Mouse (Mus musculus) heart, embryonic 16.5 days (tissue): ENCODE measurements at regions not wholly inside any gene's neighbourhood (a gene's known extent, or its start where the extent isn't known, plus 50 kb on each side); places are given as distances from the start of the nearest gene placed in this dataset.

Experiments
- ATAC-seq: fragments of 200-750 bp; cut with Nextera tagmentation; replicated peaks from 2 replicates; pipeline ENCODE4 v1.8.0; 2017; ENCODE audit warnings: moderate number of reproducible peaks; ENCODE audit not compliant: insufficient read depth, low FRiP score; ENCODE audit errors: extremely low read depth
- H3K27ac ChIP-seq: fragments of 300-500 bp; sonication (generic); 2 replicates; pipeline ENCODE4 v1.5.1; 2014; ENCODE audit warnings: mild to moderate bottlenecking, low read length, control low read depth, moderate library complexity
- H3K27me3 ChIP-seq: fragments of 300-500 bp; sonication (generic); 2 replicates; pipeline ENCODE4 v1.6.1; 2014; ENCODE audit warnings: low read length, mixed read lengths; ENCODE audit not compliant: control insufficient read depth, insufficient read depth
- H3K36me3 ChIP-seq: fragments of 300-500 bp; sonication (generic); 2 replicates; pipeline ENCODE4 v1.6.1; 2014; ENCODE audit not compliant: control insufficient read depth, insufficient read depth
- H3K4me1 ChIP-seq: fragments of 300-500 bp; sonication (generic); 2 replicates; pipeline ENCODE4 v1.6.1; 2014; ENCODE audit warnings: low read length, mixed read lengths; ENCODE audit not compliant: control insufficient read depth, insufficient read depth
- H3K4me2 ChIP-seq: fragments of 300-500 bp; sonication (generic); 2 replicates; pipeline ENCODE4 v1.6.1; 2014; ENCODE audit warnings: low read depth, mild to moderate bottlenecking, control low read depth, low read length
- H3K4me3 ChIP-seq: fragments of 300-500 bp; sonication (generic); 2 replicates; pipeline ENCODE4 v1.5.1; 2014; ENCODE audit warnings: mild to moderate bottlenecking, control low read depth, low read length
- H3K9ac ChIP-seq: fragments of 300-500 bp; sonication (generic); 2 replicates; pipeline ENCODE4 v1.6.1; 2014; ENCODE audit warnings: low read length, control low read depth
- H3K9me3 ChIP-seq: fragments of 300-500 bp; sonication (generic); replicated peaks from 2 replicates; pipeline ENCODE4 v1.6.1; 2016; ENCODE audit warnings: low read length; ENCODE audit not compliant: control insufficient read depth
- WGBS: fragments of 180-500 bp; shearing (Covaris S2); extraction: QIAGEN DNeasy Blood & Tissue Kit; methylation state at CpG from one replicate; pipeline ENCODE4 v1.1.7; 2014; 5-methylcytosine and 5-hydroxymethylcytosine counted together

DNA sequence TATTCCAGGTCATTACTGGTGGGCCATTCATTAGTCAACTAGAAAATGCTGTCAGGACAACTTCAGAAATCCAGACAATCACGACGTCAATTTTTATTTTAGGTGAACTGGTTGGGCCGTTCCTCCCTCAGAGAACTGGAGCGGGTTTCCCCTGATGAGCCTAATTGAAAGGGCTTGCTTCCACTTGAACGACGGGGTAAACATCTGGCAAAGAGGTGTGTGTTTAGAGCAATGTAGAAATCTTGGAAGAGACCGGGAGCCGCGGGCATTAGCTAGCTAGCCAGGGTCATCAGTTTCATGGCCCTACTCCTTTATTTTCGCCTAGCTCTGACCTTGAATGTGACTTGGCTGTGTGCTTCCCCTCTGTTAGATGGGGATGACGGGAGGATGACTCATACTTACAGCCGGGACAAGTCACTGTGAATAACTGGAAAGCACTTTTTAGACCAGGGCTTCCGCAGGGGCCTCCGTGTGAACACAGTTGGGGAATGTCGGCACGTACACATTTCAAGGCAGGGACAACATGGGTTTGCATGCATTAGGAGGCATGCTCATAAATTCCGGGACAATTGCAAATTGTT lies 92.6 kb upstream of the Nrbf2 start:
- no peak overlapping the region for H3K4me3 ChIP-seq
- 46% methylated on average over 17 of the region's 17 CpGs for WGBS
- H3K4me2 ChIP-seq = peak overlapping the region; percentile 33; the same call in 1 of the 2 replicates
- no peak overlapping the region for H3K9ac ChIP-seq
- no peaks in the 10 kb centered on the region for H3K36me3 ChIP-seq
- no peaks in the 10 kb centered on the region for H3K27me3 ChIP-seq
- peak overlapping the region; percentile 36; the same call in 1 of the 2 replicates for H3K27ac ChIP-seq
- peak; percentile 65; the same call in 1 of the 2 replicates for ATAC-seq
- H3K9me3 ChIP-seq = no peaks in the 10 kb centered on the region
- peaks cover 6% of the 10 kb centered on the region; the same call in 1 of the 2 replicates for H3K4me1 ChIP-seq

DNA sequence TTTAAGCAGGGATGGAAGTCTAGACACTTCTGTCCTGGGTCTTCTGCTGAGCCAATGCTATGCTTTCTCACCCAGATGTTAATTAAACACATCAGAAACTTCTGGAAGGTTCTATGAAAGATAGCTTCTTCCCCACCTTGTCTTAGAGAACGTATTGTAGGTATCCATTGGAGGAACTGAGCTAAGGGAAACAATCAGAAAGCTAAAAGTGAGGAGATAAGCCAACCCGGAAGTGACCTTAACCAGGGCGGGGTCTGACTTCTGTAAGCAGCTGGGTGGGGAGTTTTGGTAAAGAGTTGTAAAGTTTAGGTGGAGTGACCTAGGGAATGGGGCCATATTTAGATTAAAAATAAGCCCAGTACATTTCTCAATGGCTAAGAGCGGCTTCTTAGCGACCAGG lies 95.1 kb upstream of the Nrbf2 start:
- WGBS = 75% methylated on average over 5 of the region's 5 CpGs

DNA sequence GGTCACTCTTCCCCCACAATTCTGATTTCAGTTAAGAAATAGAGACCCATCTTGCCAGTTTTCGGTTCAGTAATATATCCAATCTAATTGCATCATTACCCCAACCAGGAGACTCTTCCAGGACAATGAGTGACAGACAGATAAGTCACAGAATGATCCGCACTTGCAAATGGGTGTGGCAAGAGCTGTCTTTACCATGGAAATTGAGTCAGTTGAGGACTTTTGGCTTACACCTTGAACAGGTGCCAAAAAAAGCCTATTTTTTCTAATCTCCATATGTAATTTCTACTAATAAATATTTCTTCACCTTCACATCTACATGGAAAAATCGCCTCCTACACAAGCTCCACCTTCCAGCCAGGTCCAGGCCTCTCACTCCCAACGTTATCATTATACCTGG lies 98.2 kb upstream of the Nrbf2 start:
- Histone ChIP-seq H3K27ac (no peak overlapping the region), H3K4me1 (no peaks in the 10 kb centered on the region), H3K27me3 (no peaks in the 10 kb centered on the region), H3K9ac (no peak overlapping the region), H3K9me3 (no peaks in the 10 kb centered on the region), H3K4me2 (no peak overlapping the region), H3K36me3 (no peaks in the 10 kb centered on the region), H3K4me3 (no peak overlapping the region)
- no peak for ATAC-seq
- WGBS = 77% methylated on average over 4 of the region's 4 CpGs

More for the DNA sequence above, 95.1 kb upstream of the Nrbf2 start:
- no peak for ATAC-seq
- Histone ChIP-seq H3K4me1 (peaks cover 6% of the 10 kb centered on the region; the same call in 1 of the 2 replicates), H3K9me3 (no peaks in the 10 kb centered on the region), H3K36me3 (no peaks in the 10 kb centered on the region), H3K27me3 (no peaks in the 10 kb centered on the region), H3K4me3 (no peak overlapping the region), H3K9ac (no peak overlapping the region), H3K27ac (no peak overlapping the region), H3K4me2 (no peak overlapping the region)

DNA sequence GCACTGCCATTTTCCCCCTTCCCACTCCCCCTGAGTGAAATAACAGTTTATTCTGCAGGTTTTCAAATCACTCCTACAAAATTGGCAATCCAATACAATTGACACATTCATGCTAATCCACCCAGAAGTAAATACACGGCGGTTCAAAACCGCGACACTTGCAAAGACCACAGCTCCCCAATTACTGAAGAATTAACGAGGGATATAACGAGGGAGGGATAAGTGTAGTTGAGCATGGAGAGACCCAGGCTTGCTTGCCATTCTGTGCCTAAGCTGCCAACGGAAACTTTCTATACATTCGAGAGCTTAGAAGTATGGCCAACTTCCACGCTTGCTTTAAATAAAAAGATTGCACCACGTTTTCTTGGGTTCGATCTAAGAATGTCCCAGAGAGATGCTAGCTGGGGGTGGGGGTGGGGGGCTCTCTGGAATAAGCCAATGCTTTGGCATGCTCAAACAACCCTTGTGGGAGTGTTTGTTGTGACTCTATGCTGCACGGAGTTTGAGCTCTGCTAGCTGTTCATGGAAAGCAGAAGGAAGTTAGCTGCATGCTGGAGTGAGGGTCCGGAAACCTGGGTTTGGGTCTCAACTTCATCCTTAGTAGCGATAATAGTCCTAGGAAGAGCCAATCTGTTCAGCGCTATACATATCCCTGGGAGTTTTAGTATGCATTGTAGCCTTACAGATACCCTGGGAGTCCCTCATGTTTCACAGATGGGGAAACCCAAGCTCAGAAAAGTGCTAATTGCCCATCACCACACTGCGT lies 98.9 kb upstream of the Nrbf2 start:
- no peak overlapping the region for H3K9ac ChIP-seq
- no peak for ATAC-seq
- H3K27me3 ChIP-seq = no peaks in the 10 kb centered on the region
- H3K27ac ChIP-seq = no peak overlapping the region
- 84% methylated on average over 16 of the region's 16 CpGs for WGBS
- H3K36me3 ChIP-seq = no peaks in the 10 kb centered on the region
- H3K4me1 ChIP-seq = no peaks in the 10 kb centered on the region
- no peaks in the 10 kb centered on the region for H3K9me3 ChIP-seq
- H3K4me3 ChIP-seq = no peak overlapping the region
- H3K4me2 ChIP-seq = no peak overlapping the region

DNA sequence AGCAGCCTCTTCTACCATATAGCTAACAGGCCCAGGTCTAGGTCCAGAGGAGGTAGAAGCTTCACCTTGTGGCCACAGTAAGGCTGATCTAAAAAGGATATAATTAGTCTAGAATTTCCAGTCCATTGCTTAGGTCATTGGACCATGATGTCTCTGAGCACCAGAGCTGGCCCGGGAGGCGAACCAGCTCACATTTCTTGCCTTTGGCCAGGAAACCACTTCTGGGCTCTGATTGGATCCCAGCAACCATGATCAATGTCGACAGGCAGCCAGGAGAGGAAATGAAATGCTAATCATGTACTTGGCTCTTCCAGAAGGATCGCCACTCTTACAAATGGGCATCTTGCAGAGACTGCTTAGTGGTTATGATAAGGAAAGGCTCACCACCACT lies 99.5 kb upstream of the Nrbf2 start:
- no peaks in the 10 kb centered on the region for H3K27me3 ChIP-seq
- no peak overlapping the region for H3K4me3 ChIP-seq
- no peak overlapping the region for H3K27ac ChIP-seq
- H3K36me3 ChIP-seq = no peaks in the 10 kb centered on the region
- 70% methylated on average over 4 of the region's 4 CpGs for WGBS
- no peak overlapping the region for H3K4me2 ChIP-seq
- no peak for ATAC-seq
- no peaks in the 10 kb centered on the region for H3K4me1 ChIP-seq
- no peaks in the 10 kb centered on the region for H3K9me3 ChIP-seq
- no peak overlapping the region for H3K9ac ChIP-seq

DNA sequence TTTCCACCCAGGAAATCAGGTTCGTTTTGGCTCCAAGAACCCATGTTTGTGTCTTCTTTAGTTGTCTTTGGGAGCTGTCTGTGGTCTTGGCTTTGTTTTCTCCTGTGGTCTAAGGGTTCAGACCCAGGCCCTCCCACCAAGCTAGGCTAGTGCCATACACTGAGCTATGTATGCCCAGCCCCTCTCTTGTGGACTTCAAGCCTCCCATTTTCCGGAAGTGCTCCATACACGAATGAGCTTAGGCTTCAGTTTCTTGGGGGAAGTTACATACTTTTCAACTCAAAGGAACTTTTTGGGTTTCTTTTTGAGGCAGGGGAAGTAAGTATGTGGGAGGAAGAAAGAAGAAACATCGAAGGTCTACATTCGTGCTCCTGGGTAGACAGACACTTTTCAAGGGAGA lies 100.9 kb upstream of the Nrbf2 start:
- Histone ChIP-seq H3K9ac (no peak overlapping the region), H3K4me2 (no peak overlapping the region), H3K27me3 (no peaks in the 10 kb centered on the region), H3K36me3 (no peaks in the 10 kb centered on the region), H3K27ac (no peak overlapping the region), H3K9me3 (no peaks in the 10 kb centered on the region), H3K4me3 (no peak overlapping the region), H3K4me1 (no peaks in the 10 kb centered on the region)
- ATAC-seq = no peak
- 70% methylated on average over 5 of the region's 5 CpGs for WGBS

DNA sequence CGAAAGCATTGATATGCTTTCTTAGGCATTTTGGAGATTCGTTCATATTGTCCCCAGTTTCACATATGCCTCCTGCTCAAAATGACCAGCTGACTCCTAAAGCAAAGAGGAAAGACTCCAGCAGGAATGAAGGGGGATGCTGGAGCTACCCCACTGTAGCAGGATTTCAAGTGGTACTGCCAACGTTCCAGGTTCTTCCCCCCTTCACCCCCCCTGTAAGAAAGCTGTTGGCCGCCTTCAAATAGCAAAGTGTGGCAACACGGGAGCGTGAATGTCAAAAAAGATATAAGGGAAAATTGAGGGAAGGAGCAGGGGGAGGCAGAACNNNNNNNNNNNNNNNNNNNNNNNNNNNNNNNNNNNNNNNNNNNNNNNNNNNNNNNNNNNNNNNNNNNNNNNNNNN lies 103.7 kb upstream of the Nrbf2 start:
- no peaks in the 10 kb centered on the region for H3K4me1 ChIP-seq
- H3K36me3 ChIP-seq = no peaks in the 10 kb centered on the region
- 50% methylated on average over 5 of the region's 6 CpGs for WGBS
- no peak overlapping the region for H3K4me2 ChIP-seq
- H3K27me3 ChIP-seq = no peaks in the 10 kb centered on the region
- no peak overlapping the region for H3K4me3 ChIP-seq
- no peaks in the 10 kb centered on the region for H3K9me3 ChIP-seq
- H3K27ac ChIP-seq = no peak overlapping the region
- no peak overlapping the region for H3K9ac ChIP-seq
- ATAC-seq = no peak

DNA sequence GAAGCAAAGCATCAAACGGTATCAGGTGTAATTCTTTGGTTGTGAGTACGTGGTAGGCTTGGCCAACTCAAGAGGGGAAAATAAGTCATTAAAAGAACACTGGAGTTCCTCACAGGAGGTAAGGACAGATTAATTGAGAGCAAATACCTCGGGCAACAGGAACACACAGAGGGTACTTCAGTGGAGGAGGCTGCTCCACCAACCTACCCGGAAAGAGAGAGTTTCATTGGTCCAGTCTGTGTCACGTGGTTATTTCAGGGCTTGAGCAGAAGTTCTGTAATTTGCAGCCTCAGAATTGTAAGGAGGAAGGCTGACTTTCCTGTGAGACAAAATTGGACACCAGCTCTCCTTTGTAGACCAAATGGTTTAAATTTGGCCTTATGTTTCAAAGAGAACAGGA lies 115.3 kb upstream of the Nrbf2 start:
- Histone ChIP-seq H3K27ac (no peak overlapping the region), H3K9ac (no peak overlapping the region), H3K9me3 (no peaks in the 10 kb centered on the region), H3K27me3 (no peaks in the 10 kb centered on the region), H3K4me1 (no peaks in the 10 kb centered on the region), H3K4me2 (no peak overlapping the region), H3K4me3 (no peak overlapping the region), H3K36me3 (no peaks in the 10 kb centered on the region)
- no peak for ATAC-seq
- WGBS = 57% methylated on average over 5 of the region's 5 CpGs

DNA sequence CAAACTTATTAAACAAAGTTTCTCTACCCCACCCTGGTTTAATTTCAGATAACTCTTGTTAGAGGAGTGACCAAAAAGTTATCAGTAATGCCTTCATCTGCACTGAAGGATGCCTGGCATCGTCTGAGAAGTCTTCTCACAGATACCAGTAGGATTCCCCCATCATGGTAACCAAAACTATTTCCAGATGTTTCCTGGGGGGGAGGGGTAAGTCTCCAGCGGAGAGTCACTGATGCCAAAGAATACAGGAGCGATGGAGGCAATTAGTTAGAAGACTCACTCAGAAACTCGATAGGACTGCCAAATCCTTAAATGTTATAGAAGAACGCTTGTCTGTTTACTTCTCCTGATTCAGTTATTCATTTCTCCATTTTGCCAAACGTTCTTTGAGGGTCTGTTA lies 116.3 kb upstream of the Nrbf2 start:
- Histone ChIP-seq H3K9me3 (no peaks in the 10 kb centered on the region), H3K4me2 (no peak overlapping the region), H3K4me3 (no peak overlapping the region), H3K27ac (no peak overlapping the region), H3K4me1 (no peaks in the 10 kb centered on the region), H3K9ac (no peak overlapping the region), H3K36me3 (no peaks in the 10 kb centered on the region), H3K27me3 (no peaks in the 10 kb centered on the region)
- ATAC-seq = no peak
- WGBS = 48% methylated on average over 6 of the region's 6 CpGs
